Mouse (Mus musculus) kidney, adult 8-10 months (tissue): ENCODE data around the gene Gm6401.
"Not testable (repeated sequence)": the region's sequence is repeated elsewhere in the genome, so short reads cannot be mapped to it uniquely, and the experiment has no call there.

Experiments used
- DNase-seq, 2 experiments: peaks; one replicate each; pipeline ENCODE4 v3.0.0; 2022

Gene Gm6401

GRCm38 (mm10) chr14:41967827-41968226, at the start of gene Gm6401:
Gene Gm6401 (minus strand): TSS chr14:41967927.
- not testable (repeated sequence) for DNase-seq

GRCm38 (mm10) chr14:41983225-41983624, 15.5 kb upstream of the Gm6401 start, which contains the start of gene Gm3543:
Gene Gm3543 (minus strand): TSS chr14:41983325.
- not testable (repeated sequence) for DNase-seq

- DNase-seq: not testable (repeated sequence)
Measured at GRCm38 (mm10) chr14:41968596-41968995, 869 bp upstream of the Gm6401 start.

- not testable (repeated sequence) for DNase-seq
Measured at GRCm38 (mm10) chr14:41964095-41964494, 3.6 kb downstream of the Gm6401 start.

- not testable (repeated sequence) for DNase-seq
Measured at GRCm38 (mm10) chr14:41943695-41944094, 24.0 kb downstream of the Gm6401 start, which contains the start of gene 1700024B05Rik. Gene 1700024B05Rik (plus strand): TSS chr14:41943995.

GRCm38 (mm10) chr14:41924649-41925048, 43.1 kb downstream of the Gm6401 start, which contains the start of gene 1700049E17Rik1:
Gene 1700049E17Rik1 (plus strand): TSS chr14:41924949.
- DNase-seq: not testable (repeated sequence)
